Mouse (Mus musculus) lung, adult 2 months (tissue): ENCODE data around the gene Ncoa3. TPM values are rescaled to one million over a fixed set of nuclear protein-coding genes. Genes with fewer than 3 reads are reported as not detected.

Source experiments
- DNase-seq: peaks from one replicate; pipeline ENCODE4 v3.0.0; 2022
- H3K4me1 ChIP-seq: fragments of 200-500 bp; 2 replicates; pipeline ENCODE4 v1.6.1; 2011; ENCODE audit warnings: low read length; ENCODE audit not compliant: control insufficient read depth, insufficient read depth
- H3K4me3 ChIP-seq: fragments of 200-500 bp; replicated peaks from 2 replicates; pipeline ENCODE3; 2011; ENCODE audit warnings: low read depth, mild to moderate bottlenecking, control low read depth, low read length; ENCODE audit errors: extremely low read depth
- CTCF ChIP-seq: fragments of 200-500 bp; IDR thresholded peaks from 2 replicates; pipeline ENCODE4 v1.5.1; 2011; ENCODE audit warnings: mild to moderate bottlenecking, low read length, control low read depth; ENCODE audit not compliant: insufficient read depth
- POLR2A ChIP-seq: fragments of 200-500 bp; IDR thresholded peaks from 2 replicates; pipeline ENCODE4 v1.6.1; 2011; ENCODE audit warnings: low read depth, mild to moderate bottlenecking, control low read depth, low read length, borderline replicate concordance; ENCODE audit errors: extremely low read depth
- WGBS: fragments of 180-500 bp; shearing (Covaris S2); methylation state at CpG from one replicate; pipeline ENCODE4 v1.1.7; 2018; 5-methylcytosine and 5-hydroxymethylcytosine counted together
- polyA plus RNA-seq: library from polyadenylated mRNA; depleted of rRNA; stranded (reverse); fragments of >200 nt; gene quantifications from 2 replicates; pipeline ENCODE4 v1.2.3, GENCODE M21; 2012

The Ncoa3 gene
- polyA plus RNA-seq, 1 experiment = 35.3 TPM

GRCm38 (mm10) chr2:166088991-166089390 lies 96.6 kb downstream of the Ncoa3 start:
- 84% methylated on average over 9 of the region's 9 CpGs for WGBS
- DNase-seq = no peak
- no peak for TF ChIP-seq CTCF
- no peak for TF ChIP-seq POLR2A
- H3K4me3 ChIP-seq = no peak overlapping the region
- H3K4me1 ChIP-seq = no peaks in the 10 kb centered on the region

GRCm38 (mm10) chr2:166090131-166090581 lies 97.7 kb downstream of the Ncoa3 start:
- 63% methylated on average over 7 of the region's 7 CpGs for WGBS
- DNase-seq = no peak
- TF ChIP-seq CTCF (no peak), POLR2A (no peak)
- Histone ChIP-seq H3K4me3 (no peak overlapping the region), H3K4me1 (no peaks in the 10 kb centered on the region)

GRCm38 (mm10) chr2:166091599-166091998 lies 99.2 kb downstream of the Ncoa3 start:
- no peak for DNase-seq
- H3K4me1 ChIP-seq = no peaks in the 10 kb centered on the region
- TF ChIP-seq CTCF (no peak), POLR2A (no peak)
- no peak overlapping the region for H3K4me3 ChIP-seq

- H3K4me1 ChIP-seq = no peaks in the 10 kb centered on the region
- WGBS = 96% methylated on average over 6 of the region's 6 CpGs
- TF ChIP-seq POLR2A = no peak
- no peak for DNase-seq
- H3K4me3 ChIP-seq = no peak overlapping the region
Measured at GRCm38 (mm10) chr2:166092412-166092811, 100.0 kb downstream of the Ncoa3 start.

- H3K4me3 ChIP-seq = no peak overlapping the region
- 89% methylated on average over 6 of the region's 6 CpGs for WGBS
- TF ChIP-seq POLR2A (no peak), CTCF (no peak)
- no peaks in the 10 kb centered on the region for H3K4me1 ChIP-seq
- no peak for DNase-seq
Measured at GRCm38 (mm10) chr2:166096300-166096699, 103.9 kb downstream of the Ncoa3 start.

GRCm38 (mm10) chr2:166096834-166097233 lies 104.4 kb downstream of the Ncoa3 start:
- Histone ChIP-seq H3K4me3 (no peak overlapping the region), H3K4me1 (no peaks in the 10 kb centered on the region)
- no peak for DNase-seq
- TF ChIP-seq CTCF = 0 out of 2 replicates have a peak, but pooled peaks have one; percentile 19
- no peak for TF ChIP-seq POLR2A
- 93% methylated on average over 1 of the region's 1 CpGs for WGBS

- TF ChIP-seq POLR2A = no peak
- peak; percentile 48 for TF ChIP-seq CTCF
- Histone ChIP-seq H3K4me1 (no peaks in the 10 kb centered on the region), H3K4me3 (no peak overlapping the region)
- 72% methylated on average over 18 of the region's 18 CpGs for WGBS
- no peak for DNase-seq
Measured at GRCm38 (mm10) chr2:166097443-166098291, 105.2 kb downstream of the Ncoa3 start.

GRCm38 (mm10) chr2:166098292-166098933 lies 106.0 kb downstream of the Ncoa3 start:
- WGBS = 66% methylated on average over 15 of the region's 15 CpGs
- Histone ChIP-seq H3K4me1 (no peaks in the 10 kb centered on the region), H3K4me3 (no peak overlapping the region)
- TF ChIP-seq POLR2A (no peak), CTCF (no peak)
- DNase-seq = no peak

- TF ChIP-seq CTCF (no peak), POLR2A (no peak)
- no peak for DNase-seq
- H3K4me1 ChIP-seq = no peaks in the 10 kb centered on the region
- WGBS = 71% methylated on average over 21 of the region's 21 CpGs
- H3K4me3 ChIP-seq = no peak overlapping the region
Measured at GRCm38 (mm10) chr2:166100309-166101262, 108.2 kb downstream of the Ncoa3 start.

GRCm38 (mm10) chr2:166102893-166103292 lies 110.5 kb downstream of the Ncoa3 start:
- 76% methylated on average over 7 of the region's 7 CpGs for WGBS

More at GRCm38 (mm10) chr2:166102893-166103292, 110.5 kb downstream of the Ncoa3 start:
- Histone ChIP-seq H3K4me3 (no peak overlapping the region), H3K4me1 (no peaks in the 10 kb centered on the region)
- TF ChIP-seq POLR2A = no peak
- TF ChIP-seq CTCF = no peak
- no peak for DNase-seq
